Mouse (Mus musculus): ENCODE measurements around the gene Cyb561d1. TPM values are rescaled to one million over a fixed set of nuclear protein-coding genes. Genes with fewer than 3 reads are reported as not detected.

Cyb561d1 gene
- total RNA-seq, 2 experiments from 2014 or later, result 2.3 to 2.9 TPM

- DNase-seq, result peak; percentile 50
- intact Hi-C loops (cut with DNase I; ENCODE audit: low total_unique reads), result no loop called here
Observed at GRCm38 (mm10) chr3:108178756-108179715, 22.0 kb downstream of the Cyb561d1 start.

GRCm38 (mm10) chr3:108174672-108175531 is 26.1 kb downstream of the Cyb561d1 start:
- peak; percentile 66 for DNase-seq
- intact Hi-C loops (cut with DNase I; ENCODE audit: low total_unique reads), result no loop called here

GRCm38 (mm10) chr3:108169199-108169598 is 31.8 kb downstream of the Cyb561d1 start:
- DNase-seq, result no peak
- intact Hi-C loops (cut with DNase I; ENCODE audit: low total_unique reads), result loop anchor here (5.0 kb wide), 1 partner anchor 33 kb away; the partner anchor contains the start of gene Cyb561d1

GRCm38 (mm10) chr3:108167499-108167898 is 33.5 kb downstream of the Cyb561d1 start:
- intact Hi-C loops (cut with DNase I; ENCODE audit: low total_unique reads), result loop anchor here (5.0 kb wide), 1 partner anchor 35 kb away; the partner anchor contains the start of gene Cyb561d1
- peak; percentile 62 for DNase-seq

GRCm38 (mm10) chr3:108166486-108167211 is 34.4 kb downstream of the Cyb561d1 start:
- peak; percentile 76 for DNase-seq
- intact Hi-C loops (cut with DNase I; ENCODE audit: low total_unique reads), result loop anchor here (5.0 kb wide), 1 partner anchor 36 kb away; the partner anchor contains the start of gene Cyb561d1

GRCm38 (mm10) chr3:108165532-108166315 is 35.3 kb downstream of the Cyb561d1 start:
- DNase-seq, result peak; percentile 64
- intact Hi-C loops (cut with DNase I; ENCODE audit: low total_unique reads), result loop anchor here (5.0 kb wide), 1 partner anchor 37 kb away; the partner anchor contains the start of gene Cyb561d1

GRCm38 (mm10) chr3:108164807-108165206 is 36.2 kb downstream of the Cyb561d1 start:
- peak; percentile 78 for DNase-seq
- intact Hi-C loops (cut with DNase I; ENCODE audit: low total_unique reads), result loop anchor here (5.0 kb wide), 1 partner anchor 37 kb away; the partner anchor contains the start of gene Cyb561d1

GRCm38 (mm10) chr3:108164091-108164490 is 36.9 kb downstream of the Cyb561d1 start:
- intact Hi-C loops (cut with DNase I; ENCODE audit: low total_unique reads), result no loop called here
- DNase-seq, result no peak

GRCm38 (mm10) chr3:108158383-108159037 is 42.5 kb downstream of the Cyb561d1 start:
- intact Hi-C loops (cut with DNase I; ENCODE audit: low total_unique reads), result loop anchor here (10.0 kb wide), 1 partner anchor 214 kb away; the partner anchor contains the start of gene Gstm6
- DNase-seq, result no peak

- no peak for DNase-seq
Observed at GRCm38 (mm10) chr3:108154656-108155055, 46.4 kb downstream of the Cyb561d1 start, which contains the start of gene Gpr61. Gpr61 (minus strand) TSS chr3:108154882.

GRCm38 (mm10) chr3:108152290-108152689 is 48.7 kb downstream of the Cyb561d1 start:
- DNase-seq, result no peak

More at GRCm38 (mm10) chr3:108154656-108155055, 46.4 kb downstream of the Cyb561d1 start, which contains the start of gene Gpr61:
- intact Hi-C loops (cut with DNase I; ENCODE audit: low total_unique reads), result loop anchor here (10.0 kb wide), 1 partner anchor 210 kb away; the partner anchor contains the start of gene Gstm6

GRCm38 (mm10) chr3:108147386-108148235 is 53.4 kb downstream of the Cyb561d1 start:
- DNase-seq, result peak; percentile 85

More at GRCm38 (mm10) chr3:108152290-108152689, 48.7 kb downstream of the Cyb561d1 start:
- intact Hi-C loops (cut with DNase I; ENCODE audit: low total_unique reads), result loop anchor here (10.0 kb wide), 1 partner anchor 207 kb away; the partner anchor contains the start of gene Gstm6

GRCm38 (mm10) chr3:108146671-108147070 is 54.3 kb downstream of the Cyb561d1 start:
- DNase-seq, result no peak
- intact Hi-C loops (cut with DNase I; ENCODE audit: low total_unique reads), result loop anchor here (1.0 kb wide), 1 partner anchor 76 kb away; no protein-coding TSS in a partner anchor

More at GRCm38 (mm10) chr3:108147386-108148235, 53.4 kb downstream of the Cyb561d1 start:
- intact Hi-C loops (cut with DNase I; ENCODE audit: low total_unique reads), result loop anchor here (1.0 kb wide), 1 partner anchor 77 kb away; no protein-coding TSS in a partner anchor

Data from gastrocnemius, postnatal 14 days (tissue).